ENCODE assay signal across 24 mouse cellular contexts in the genomic region with DNA sequence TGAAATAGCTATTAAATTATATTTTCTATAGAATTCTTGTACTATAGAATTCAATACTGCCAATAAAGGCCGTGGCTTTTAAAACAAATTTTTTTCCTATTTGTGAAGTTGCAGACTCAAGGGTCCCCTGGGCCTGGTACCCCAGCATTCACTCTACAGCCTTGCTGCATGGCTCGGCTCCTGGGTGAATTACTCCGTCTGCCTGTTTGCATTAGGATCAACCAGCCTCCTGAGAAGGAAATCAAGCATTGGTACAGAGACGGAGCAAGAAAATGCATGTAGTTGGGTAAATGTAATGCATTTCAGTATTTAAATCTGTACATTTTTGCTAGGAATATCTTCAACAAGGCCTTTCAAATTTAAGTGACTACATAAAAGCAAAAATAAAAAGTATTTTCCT. TPM values are rescaled to one million over a fixed set of nuclear protein-coding genes. Genes with fewer than 3 reads are reported as not detected.
DNase-seq lines count a peak whose midpoint lies in the region; ATAC-seq and TF ChIP-seq lines count a peak whose summit lies in the region.
"Had no signal": no experiment of that assay in that cellular context is flagged by ENCODE, and none has a peak within 500 bp of the region (broad histone marks: within the 10 kb centered on the region; RNA-seq: fewer than 3 reads in every experiment).

No protein-coding gene starts in this region.

- no peaks in the 10 kb centered on the region for H3K9me3 ChIP-seq in embryonic facial prominence, embryonic 14.5 days (ENCODE audit: control insufficient read depth, low read length)
- H3K9me3 ChIP-seq in embryonic facial prominence, embryonic 10.5 days = no peaks in the 10 kb centered on the region
- no peaks in the 10 kb centered on the region for H3K9me3 ChIP-seq in midbrain, embryonic 14.5 days (ENCODE audit: control insufficient read depth, low read length)
- H3K9me3 ChIP-seq in midbrain, embryonic 16.5 days (replicated peaks; ENCODE audit: control insufficient read depth, low read length, poor library complexity, severe bottlenecking) = no peaks in the 10 kb centered on the region
- H3K9me3 ChIP-seq: embryonic facial prominence, embryonic 15.5 days; heart, embryonic 12.5 days; heart, embryonic 15.5 days; hindbrain, embryonic 10.5 days; hindbrain, embryonic 13.5 days had no signal

- no peak overlapping the region for H3K4me3 ChIP-seq in embryonic facial prominence, embryonic 14.5 days (ENCODE audit: low read depth, low read length)
- H3K4me3 ChIP-seq in embryonic facial prominence, embryonic 10.5 days = no peak overlapping the region
- H3K4me3 ChIP-seq in midbrain, embryonic 14.5 days (replicated peaks; ENCODE audit: low read depth, low read length) = no peak overlapping the region
- no peak overlapping the region for H3K4me3 ChIP-seq in midbrain, embryonic 16.5 days (ENCODE audit: low read depth, low read length)
- H3K4me3 ChIP-seq: embryonic facial prominence, embryonic 15.5 days; heart, embryonic 12.5 days; heart, embryonic 15.5 days; hindbrain, embryonic 10.5 days; hindbrain, embryonic 13.5 days had no signal

- no peak for TF ChIP-seq CTCF in brain, embryonic 14.5 days (IDR thresholded peaks at IDR 0.05; ENCODE audit: borderline replicate concordance, extremely low read depth, insufficient read depth, insufficient read length)

- ATAC-seq in embryonic facial prominence, embryonic 14.5 days (ENCODE audit: low read depth) = no peak
- no peak for ATAC-seq in midbrain, embryonic 14.5 days (ENCODE audit: low FRiP score, low TSS enrichment)
- ATAC-seq in midbrain, embryonic 16.5 days = no peak
- ATAC-seq: activated CD4-positive, CD25-positive, alpha-beta regulatory T cell, adult 4 months; forebrain, embryonic 14.5 days; forebrain, postnatal 0 days; intestine, postnatal 0 days had no signal

- H3K4me2 ChIP-seq in embryonic facial prominence, embryonic 14.5 days (ENCODE audit: low read depth, low read length) = no peak overlapping the region
- H3K4me2 ChIP-seq in midbrain, embryonic 14.5 days (ENCODE audit: low read length) = no peak overlapping the region
- no peak overlapping the region for H3K4me2 ChIP-seq in midbrain, embryonic 16.5 days (ENCODE audit: low read length)
- H3K4me2 ChIP-seq: embryonic facial prominence, embryonic 15.5 days; heart, embryonic 12.5 days; heart, embryonic 15.5 days; hindbrain, embryonic 13.5 days had no signal

- DNase-seq in embryonic facial prominence, embryonic 14.5 days (ENCODE audit: low spot score) = peak; percentile 8
- no peak for DNase-seq in embryonic facial prominence, embryonic 10.5 days (ENCODE audit: low spot score)
- DNase-seq in midbrain, embryonic 14.5 days = peak; percentile 50
- DNase-seq in brain, embryonic 14.5 days (ENCODE audit: low read depth) = peak; percentile 22
- DNase-seq in retina, postnatal 1 day = peak; percentile 59
- no peak for DNase-seq in kidney, adult 9 months
- DNase-seq: adrenal gland, adult 8-10 months; adrenal gland, postnatal 25 days; embryo, embryonic 11 days; forebrain, postnatal 0 days; gastrocnemius, postnatal 25 days; heart, adult 18-20 months; heart, postnatal 10 days; heart, postnatal 36 days had no signal

- no peaks in the 10 kb centered on the region for H3K4me1 ChIP-seq in embryonic facial prominence, embryonic 14.5 days (ENCODE audit: control insufficient read depth, insufficient read depth, low read length)
- H3K4me1 ChIP-seq in embryonic facial prominence, embryonic 10.5 days = no peaks in the 10 kb centered on the region
- no peaks in the 10 kb centered on the region for H3K4me1 ChIP-seq in midbrain, embryonic 14.5 days (ENCODE audit: control insufficient read depth, insufficient read depth, low read length)
- H3K4me1 ChIP-seq in midbrain, embryonic 16.5 days (ENCODE audit: control insufficient read depth, insufficient read depth, low read length) = no peaks in the 10 kb centered on the region
- H3K4me1 ChIP-seq: embryonic facial prominence, embryonic 15.5 days; heart, embryonic 12.5 days; heart, embryonic 15.5 days; hindbrain, embryonic 10.5 days had no signal

- no peaks in the 10 kb centered on the region for H3K36me3 ChIP-seq in embryonic facial prominence, embryonic 14.5 days (ENCODE audit: control insufficient read depth, insufficient read depth, low read length)
- no peaks in the 10 kb centered on the region for H3K36me3 ChIP-seq in embryonic facial prominence, embryonic 10.5 days (replicated peaks)
- H3K36me3 ChIP-seq in midbrain, embryonic 14.5 days (ENCODE audit: control insufficient read depth, insufficient read depth, low read length) = no peaks in the 10 kb centered on the region
- no peaks in the 10 kb centered on the region for H3K36me3 ChIP-seq in midbrain, embryonic 16.5 days (ENCODE audit: control insufficient read depth, insufficient read depth, low read length)
- H3K36me3 ChIP-seq: embryonic facial prominence, embryonic 15.5 days; heart, embryonic 12.5 days; heart, embryonic 15.5 days; hindbrain, embryonic 10.5 days; hindbrain, embryonic 13.5 days had no signal

- H3K27ac ChIP-seq in embryonic facial prominence, embryonic 14.5 days (replicated peaks; ENCODE audit: low read depth, low read length) = no peak overlapping the region
- H3K27ac ChIP-seq in embryonic facial prominence, embryonic 10.5 days (replicated peaks) = no peak overlapping the region
- H3K27ac ChIP-seq in midbrain, embryonic 14.5 days (replicated peaks; ENCODE audit: low read depth, low read length) = no peak overlapping the region
- H3K27ac ChIP-seq in midbrain, embryonic 16.5 days (ENCODE audit: low read length) = no peak overlapping the region
- H3K27ac ChIP-seq: embryonic facial prominence, embryonic 15.5 days; heart, embryonic 15.5 days; hindbrain, embryonic 10.5 days had no signal

- no peaks in the 10 kb centered on the region for H3K27me3 ChIP-seq in embryonic facial prominence, embryonic 14.5 days (replicated peaks; ENCODE audit: control insufficient read depth, insufficient read depth, low read length)
- no peaks in the 10 kb centered on the region for H3K27me3 ChIP-seq in embryonic facial prominence, embryonic 10.5 days (replicated peaks; ENCODE audit: low read depth, poor library complexity, severe bottlenecking)
- H3K27me3 ChIP-seq in midbrain, embryonic 14.5 days (ENCODE audit: control insufficient read depth, insufficient read depth, low read length) = no peaks in the 10 kb centered on the region
- H3K27me3 ChIP-seq in midbrain, embryonic 16.5 days (ENCODE audit: control insufficient read depth, insufficient read depth, low read depth, low read length) = no peaks in the 10 kb centered on the region
- H3K27me3 ChIP-seq: embryonic facial prominence, embryonic 15.5 days; heart, embryonic 12.5 days; heart, embryonic 15.5 days; hindbrain, embryonic 13.5 days had no signal

- 61% methylated on average over 4 of the region's 4 CpGs for WGBS in embryonic facial prominence, embryonic 14.5 days
- 75% methylated on average over 4 of the region's 4 CpGs for WGBS in embryonic facial prominence, embryonic 10.5 days
- 65% methylated on average over 4 of the region's 4 CpGs for WGBS in midbrain, embryonic 14.5 days
- WGBS in midbrain, embryonic 16.5 days = 67% methylated on average over 4 of the region's 4 CpGs

- no peak overlapping the region for H3K9ac ChIP-seq in embryonic facial prominence, embryonic 14.5 days (ENCODE audit: low read depth, low read length)
- no peak overlapping the region for H3K9ac ChIP-seq in midbrain, embryonic 14.5 days (replicated peaks; ENCODE audit: low read length)
- H3K9ac ChIP-seq in midbrain, embryonic 16.5 days (ENCODE audit: low read depth, low read length) = no peak overlapping the region
- H3K9ac ChIP-seq: embryonic facial prominence, embryonic 15.5 days; forebrain, postnatal 0 days; heart, embryonic 12.5 days; heart, embryonic 15.5 days; hindbrain, embryonic 13.5 days had no signal

- no peak for TF ChIP-seq POLR2A in brain, embryonic 14.5 days (IDR thresholded peaks at IDR 0.05; ENCODE audit: borderline replicate concordance, extremely low read depth, insufficient read depth, insufficient read length, poor library complexity, severe bottlenecking)

RNA-seq across cellular contexts. Expression of gene Pacrg, which starts 33.4 kb away (rescaled TPM):
- polyA plus RNA-seq in embryonic facial prominence, embryonic 14.5 days (2014; fragmentation: Nextera tagmentation; extraction: Ambion mirVana) = 1.4 and 3.6 TPM in 2 replicates
- polyA plus RNA-seq in embryonic facial prominence, embryonic 10.5 days (2016; fragmentation: Nextera tagmentation; extraction: Ambion mirVana) = 1.5 and 2.0 TPM in 2 replicates
- polyA plus RNA-seq in midbrain, embryonic 14.5 days (2014; fragmentation: Nextera tagmentation; extraction: Ambion mirVana) = 9.2 and 13.6 TPM in 2 replicates
- 17.4 and 22.5 TPM in 2 replicates for polyA plus RNA-seq in midbrain, embryonic 16.5 days (2015; fragmentation: Nextera tagmentation; extraction: Ambion mirVana)
- 6.2 and 9.8 TPM in 2 replicates for polyA plus RNA-seq in brain, embryonic 14.5 days (2012; rRNA removed)
- polyA plus RNA-seq: activated CD4-positive, CD25-positive, alpha-beta regulatory T cell, adult 4 months had no signal

RNA-seq across cellular contexts. Expression of gene Prkn, which starts 33.5 kb away (rescaled TPM):
- polyA plus RNA-seq in embryonic facial prominence, embryonic 14.5 days (2014; fragmentation: Nextera tagmentation; extraction: Ambion mirVana) = 2.3 and 2.9 TPM in 2 replicates
- 0.50 and 1.1 TPM in 2 replicates for polyA plus RNA-seq in embryonic facial prominence, embryonic 10.5 days (2016; fragmentation: Nextera tagmentation; extraction: Ambion mirVana)
- polyA plus RNA-seq in midbrain, embryonic 14.5 days (2014; fragmentation: Nextera tagmentation; extraction: Ambion mirVana) = 3.9 and 4.4 TPM in 2 replicates
- polyA plus RNA-seq in midbrain, embryonic 16.5 days (2015; fragmentation: Nextera tagmentation; extraction: Ambion mirVana) = 5.1 and 6.6 TPM in 2 replicates
- polyA plus RNA-seq in brain, embryonic 14.5 days (2012; rRNA removed) = 4.3 and 5.7 TPM in 2 replicates
- polyA plus RNA-seq: C2C12 had no signal

Comparison
In these comparisons a context has a peak if more than half of its experiments do, and no peak if none do; other contexts are left out.
1. DNase-seq: peak in embryonic facial prominence, embryonic 14.5 days (single experiment), midbrain, embryonic 14.5 days (single experiment), brain, embryonic 14.5 days (single experiment) and retina, postnatal 1 day (single experiment); none in embryonic facial prominence, embryonic 10.5 days (single experiment) and kidney, adult 9 months (single experiment).